Mouse (Mus musculus) forebrain, embryonic 14.5 days (tissue): ENCODE measurements at regions not wholly inside any gene's neighbourhood (a gene's known extent, or its start where the extent isn't known, plus 50 kb on each side); places are given as distances from the start of the nearest gene placed in this dataset.

Experiments used
- ATAC-seq: fragments of 200-750 bp; cut with Nextera tagmentation; 2 replicates; pipeline ENCODE4 v1.8.0; 2017; ENCODE audit warnings: mild to moderate bottlenecking, moderate library complexity
- DNase-seq: peaks from one replicate; pipeline ENCODE4 v3.0.0-alpha.2; 2015; ENCODE audit warnings: low spot score
- H3K27ac ChIP-seq: fragments of 300-500 bp; sonication (generic); 2 replicates; pipeline ENCODE4 v1.5.1; 2014; ENCODE audit warnings: low read depth, mild to moderate bottlenecking, control low read depth, low read length, moderate library complexity
- H3K27me3 ChIP-seq: fragments of 300-500 bp; sonication (generic); replicated peaks from 2 replicates; pipeline ENCODE4 v1.6.1; 2014; ENCODE audit warnings: low read length, control low read depth, mixed read lengths; ENCODE audit not compliant: control insufficient read depth, insufficient read depth
- H3K36me3 ChIP-seq: fragments of 300-500 bp; sonication (generic); 2 replicates; pipeline ENCODE4 v1.6.1; 2014; ENCODE audit warnings: low read length, control low read depth; ENCODE audit not compliant: control insufficient read depth, insufficient read depth
- H3K4me1 ChIP-seq: fragments of 300-500 bp; sonication (generic); 2 replicates; pipeline ENCODE4 v1.6.1; 2014; ENCODE audit warnings: antibody characterized with exemption, low read length, control low read depth; ENCODE audit not compliant: control insufficient read depth, insufficient read depth
- H3K4me2 ChIP-seq: fragments of 300-500 bp; sonication (generic); 2 replicates; pipeline ENCODE4 v1.6.1; 2014; ENCODE audit warnings: mild to moderate bottlenecking, control low read depth, low read length
- H3K4me3 ChIP-seq: fragments of 300-500 bp; sonication (generic); 2 replicates; pipeline ENCODE4 v1.5.1; 2014; ENCODE audit warnings: low read depth, low read length, control low read depth
- H3K9ac ChIP-seq: fragments of 300-500 bp; sonication (generic); 2 replicates; pipeline ENCODE4 v1.6.1; 2014; ENCODE audit warnings: mild to moderate bottlenecking, low read length, control low read depth, moderate library complexity
- H3K9me3 ChIP-seq: fragments of 300-500 bp; sonication (generic); replicated peaks from 2 replicates; pipeline ENCODE4 v1.6.1; 2016; ENCODE audit warnings: low read length, control low read depth, mixed read lengths; ENCODE audit not compliant: control insufficient read depth
- WGBS: fragments of 180-500 bp; shearing (Covaris S2); extraction: QIAGEN DNeasy Blood & Tissue Kit; methylation state at CpG from one replicate; pipeline ENCODE4 v1.1.7; 2014; 5-methylcytosine and 5-hydroxymethylcytosine counted together

- DNase-seq = no peak
- H3K4me1 ChIP-seq = no peaks in the 10 kb centered on the region
- no peak for ATAC-seq
- WGBS = 86% methylated on average over 3 of the region's 3 CpGs
- H3K27me3 ChIP-seq = no peaks in the 10 kb centered on the region
- no peaks in the 10 kb centered on the region for H3K9me3 ChIP-seq
- H3K36me3 ChIP-seq = no peaks in the 10 kb centered on the region
- no peak overlapping the region for H3K4me3 ChIP-seq
- H3K4me2 ChIP-seq = no peak overlapping the region
- H3K27ac ChIP-seq = no peak overlapping the region
- no peak overlapping the region for H3K9ac ChIP-seq
These were observed 693.4 kb upstream of the Adamts5 start for GRCm38 (mm10) chr16:86594992-86595391.

GRCm38 (mm10) chr16:86586044-86586443 lies 684.4 kb upstream of the Adamts5 start:
- Histone ChIP-seq H3K27ac (no peak overlapping the region), H3K9ac (no peak overlapping the region), H3K36me3 (no peaks in the 10 kb centered on the region), H3K27me3 (no peaks in the 10 kb centered on the region), H3K9me3 (no peaks in the 10 kb centered on the region), H3K4me2 (no peak overlapping the region), H3K4me3 (no peak overlapping the region), H3K4me1 (no peaks in the 10 kb centered on the region)
- no peak for ATAC-seq
- 79% methylated on average over 4 of the region's 4 CpGs for WGBS
- no peak for DNase-seq

- Histone ChIP-seq H3K4me1 (no peaks in the 10 kb centered on the region), H3K27me3 (no peaks in the 10 kb centered on the region), H3K9me3 (no peaks in the 10 kb centered on the region), H3K4me3 (no peak overlapping the region), H3K27ac (no peak overlapping the region), H3K36me3 (no peaks in the 10 kb centered on the region), H3K9ac (no peak overlapping the region), H3K4me2 (no peak overlapping the region)
- ATAC-seq (peak; percentile 75), DNase-seq (peak; percentile 68)
- 5% methylated on average over 5 of the region's 5 CpGs for WGBS
These were observed 676.7 kb upstream of the Adamts5 start for GRCm38 (mm10) chr16:86578281-86578680.

GRCm38 (mm10) chr16:86547465-86548043 lies 645.9 kb upstream of the Adamts5 start:
- 85% methylated on average over 4 of the region's 4 CpGs for WGBS
- Histone ChIP-seq H3K4me3 (no peak overlapping the region), H3K27ac (no peak overlapping the region), H3K36me3 (no peaks in the 10 kb centered on the region), H3K4me2 (no peak overlapping the region), H3K9me3 (no peaks in the 10 kb centered on the region), H3K9ac (no peak overlapping the region), H3K27me3 (no peaks in the 10 kb centered on the region), H3K4me1 (no peaks in the 10 kb centered on the region)
- ATAC-seq (no peak), DNase-seq (no peak)

GRCm38 (mm10) chr16:86546905-86547304 lies 645.3 kb upstream of the Adamts5 start:
- no peaks in the 10 kb centered on the region for H3K4me1 ChIP-seq
- H3K9me3 ChIP-seq = no peaks in the 10 kb centered on the region
- ATAC-seq (no peak; the same call in 1 of the 2 replicates), DNase-seq (peak; percentile 41)
- 90% methylated on average over 3 of the region's 3 CpGs for WGBS
- no peaks in the 10 kb centered on the region for H3K27me3 ChIP-seq
- no peak overlapping the region for H3K27ac ChIP-seq
- no peak overlapping the region for H3K4me2 ChIP-seq
- no peak overlapping the region for H3K9ac ChIP-seq
- no peak overlapping the region for H3K4me3 ChIP-seq
- H3K36me3 ChIP-seq = no peaks in the 10 kb centered on the region

GRCm38 (mm10) chr16:86544121-86544520 lies 642.5 kb upstream of the Adamts5 start:
- no peaks in the 10 kb centered on the region for H3K4me1 ChIP-seq
- WGBS = 62% methylated on average over 1 of the region's 1 CpGs
- no peak overlapping the region for H3K27ac ChIP-seq
- no peaks in the 10 kb centered on the region for H3K27me3 ChIP-seq
- no peak overlapping the region for H3K4me2 ChIP-seq
- DNase-seq (no peak), ATAC-seq (no peak)
- H3K36me3 ChIP-seq = no peaks in the 10 kb centered on the region
- no peaks in the 10 kb centered on the region for H3K9me3 ChIP-seq
- no peak overlapping the region for H3K9ac ChIP-seq
- no peak overlapping the region for H3K4me3 ChIP-seq

- no peak overlapping the region for H3K4me2 ChIP-seq
- no peaks in the 10 kb centered on the region for H3K9me3 ChIP-seq
- no peak overlapping the region for H3K27ac ChIP-seq
- no peaks in the 10 kb centered on the region for H3K36me3 ChIP-seq
- no peaks in the 10 kb centered on the region for H3K27me3 ChIP-seq
- no peak overlapping the region for H3K9ac ChIP-seq
- no peak overlapping the region for H3K4me3 ChIP-seq
- H3K4me1 ChIP-seq = no peaks in the 10 kb centered on the region
- DNase-seq = no peak
- no peak for ATAC-seq
- 80% methylated on average over 5 of the region's 5 CpGs for WGBS
These were observed 634.9 kb upstream of the Adamts5 start for GRCm38 (mm10) chr16:86536479-86536878.

- 88% methylated on average over 3 of the region's 3 CpGs for WGBS
These were observed 622.5 kb upstream of the Adamts5 start for GRCm38 (mm10) chr16:86524135-86524534.

GRCm38 (mm10) chr16:86516935-86517334 lies 615.3 kb upstream of the Adamts5 start:
- WGBS = 60% methylated on average over 1 of the region's 1 CpGs
- no peaks in the 10 kb centered on the region for H3K9me3 ChIP-seq
- no peaks in the 10 kb centered on the region for H3K27me3 ChIP-seq
- no peak for ATAC-seq
- H3K4me2 ChIP-seq = no peak overlapping the region
- no peak overlapping the region for H3K4me3 ChIP-seq
- H3K36me3 ChIP-seq = no peaks in the 10 kb centered on the region
- no peak for DNase-seq
- H3K27ac ChIP-seq = no peak overlapping the region
- no peaks in the 10 kb centered on the region for H3K4me1 ChIP-seq
- no peak overlapping the region for H3K9ac ChIP-seq

More at GRCm38 (mm10) chr16:86524135-86524534, 622.5 kb upstream of the Adamts5 start:
- no peak for DNase-seq
- Histone ChIP-seq H3K27ac (no peak overlapping the region), H3K27me3 (no peaks in the 10 kb centered on the region), H3K4me1 (no peaks in the 10 kb centered on the region), H3K9ac (no peak overlapping the region), H3K4me2 (no peak overlapping the region), H3K9me3 (no peaks in the 10 kb centered on the region), H3K36me3 (no peaks in the 10 kb centered on the region), H3K4me3 (no peak overlapping the region)
- no peak for ATAC-seq
